Comparison of ENCODE assay signal across 29 mouse cellular contexts in genomic region chr11:80749187-80749586, GRCm38 (mm10).
"Had no signal": no experiment of that assay in that cellular context is flagged by ENCODE, and none has a peak within 500 bp of the region (broad histone marks: within the 10 kb centered on the region; RNA-seq: fewer than 3 reads in every experiment).

No protein-coding gene starts in this region.

- H3K4me3 ChIP-seq: gastrocnemius, adult 2 months; heart, adult 2 months; heart, embryonic 13.5 days; heart, embryonic 15.5 days; hindbrain, embryonic 10.5 days; hindbrain, embryonic 12.5 days; intestine, embryonic 15.5 days; layer of hippocampus, adult 2 months; left cerebral cortex, adult 2 months; limb, embryonic 10.5 days; limb, embryonic 12.5 days; liver, embryonic 13.5 days; liver, embryonic 15.5 days had no signal

- H3K9me3 ChIP-seq: heart, embryonic 13.5 days; heart, embryonic 15.5 days; hindbrain, embryonic 10.5 days; hindbrain, embryonic 12.5 days; intestine, embryonic 15.5 days; limb, embryonic 10.5 days; limb, embryonic 12.5 days; liver, embryonic 13.5 days; liver, embryonic 15.5 days had no signal

- H3K9ac ChIP-seq: heart, embryonic 13.5 days; heart, embryonic 15.5 days; hindbrain, embryonic 12.5 days; hindbrain, embryonic 14.5 days; intestine, embryonic 15.5 days; limb, embryonic 12.5 days; liver, embryonic 13.5 days; liver, embryonic 15.5 days had no signal

- H3K27me3 ChIP-seq: heart, embryonic 13.5 days; heart, embryonic 15.5 days; hindbrain, embryonic 12.5 days; intestine, embryonic 15.5 days; liver, embryonic 13.5 days; liver, embryonic 15.5 days had no signal

- H3K36me3 ChIP-seq: heart, embryonic 13.5 days; heart, embryonic 15.5 days; hindbrain, embryonic 10.5 days; hindbrain, embryonic 12.5 days; intestine, embryonic 15.5 days; limb, embryonic 10.5 days; limb, embryonic 12.5 days; liver, embryonic 13.5 days; liver, embryonic 15.5 days had no signal

- ATAC-seq: hindbrain, embryonic 16.5 days; inflammation-experienced regulatory T-cells, adult 6 months; intestine, embryonic 15.5 days; intestine, postnatal 0 days had no signal

- DNase-seq: gastrocnemius, adult 2 months; gastrocnemius, postnatal 10 days; gastrocnemius, postnatal 25 days; heart, adult 2 months; heart, postnatal 14 days; heart, postnatal 36 days; kidney, adult 18-20 months; kidney, adult 8-10 months; kidney, postnatal 10 days; kidney, postnatal 25 days; kidney, postnatal 4 days; liver; liver, embryonic 13.5 days had no signal

- H3K4me2 ChIP-seq: heart, embryonic 11.5 days; heart, embryonic 13.5 days; heart, embryonic 15.5 days; hindbrain, embryonic 12.5 days; hindbrain, embryonic 14.5 days; intestine, embryonic 15.5 days; limb, embryonic 12.5 days; liver, embryonic 11.5 days; liver, embryonic 13.5 days; liver, embryonic 15.5 days had no signal

- H3K4me1 ChIP-seq: heart, embryonic 15.5 days; intestine, embryonic 15.5 days; limb, embryonic 10.5 days; limb, embryonic 12.5 days; liver, embryonic 13.5 days; liver, embryonic 15.5 days had no signal

- H3K27ac ChIP-seq: gastrocnemius, adult 2 months; heart, adult 2 months; heart, embryonic 13.5 days; heart, embryonic 15.5 days; hindbrain, embryonic 10.5 days; hindbrain, embryonic 12.5 days; hindbrain, embryonic 14.5 days; intestine, embryonic 15.5 days; layer of hippocampus, adult 2 months; left cerebral cortex, adult 2 months; limb, embryonic 10.5 days; limb, embryonic 12.5 days; liver, embryonic 13.5 days; liver, embryonic 15.5 days had no signal
